Mouse (Mus musculus): ENCODE measurements around the gene Slx4.
"Not testable (repeated sequence)": the region's sequence is repeated elsewhere in the genome, so short reads cannot be mapped to it uniquely, and the experiment has no call there.

Slx4 gene

DNA sequence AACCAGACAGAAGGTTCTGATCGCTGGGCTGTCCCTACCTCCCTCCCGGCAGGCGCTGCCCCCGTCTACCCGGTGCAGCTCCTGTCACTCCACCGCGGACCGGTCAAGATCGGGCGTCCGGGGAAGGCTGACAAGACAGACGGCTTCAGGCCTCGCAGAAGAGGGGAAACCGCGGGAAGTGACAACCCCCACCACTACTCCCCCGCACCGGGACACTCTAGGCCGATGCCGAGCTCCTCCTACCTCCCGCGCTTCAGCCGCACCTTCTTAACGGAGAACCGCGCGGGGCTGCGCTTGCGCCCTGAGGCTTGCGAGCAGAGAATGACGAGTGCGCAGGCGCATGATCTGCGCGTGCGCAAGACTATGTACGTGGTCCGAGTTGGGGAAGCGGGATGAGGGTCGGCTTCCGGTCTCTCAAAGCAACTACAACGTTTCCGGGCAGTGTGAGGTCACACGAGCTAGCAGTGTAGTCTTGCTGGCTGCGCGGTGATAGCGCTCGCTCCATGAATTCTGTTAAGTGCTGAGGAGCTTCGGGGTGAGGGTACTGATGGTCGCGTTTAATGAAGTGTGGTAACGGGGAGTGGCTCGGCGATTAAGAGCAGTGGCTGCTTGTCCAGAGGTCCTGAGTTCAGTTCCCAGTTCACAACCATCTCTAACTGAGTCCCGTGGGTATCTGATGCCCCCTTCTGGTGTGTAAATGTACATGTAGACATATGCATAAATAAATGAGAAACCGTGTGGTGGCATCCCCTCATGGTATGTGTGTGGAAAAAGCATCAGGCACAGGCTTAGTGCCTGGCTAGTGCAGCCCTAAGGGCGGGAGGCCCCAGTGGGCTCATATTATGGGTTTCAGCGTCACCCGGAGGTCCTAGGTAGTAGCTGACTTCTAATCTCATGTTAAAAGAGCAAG, at the start of gene Slx4:
Slx4 (minus strand) TSS at position 282 of the 910 bp plus-strand sequence.
- in situ Hi-C loops (cut with MboI): no loop called here

DNA sequence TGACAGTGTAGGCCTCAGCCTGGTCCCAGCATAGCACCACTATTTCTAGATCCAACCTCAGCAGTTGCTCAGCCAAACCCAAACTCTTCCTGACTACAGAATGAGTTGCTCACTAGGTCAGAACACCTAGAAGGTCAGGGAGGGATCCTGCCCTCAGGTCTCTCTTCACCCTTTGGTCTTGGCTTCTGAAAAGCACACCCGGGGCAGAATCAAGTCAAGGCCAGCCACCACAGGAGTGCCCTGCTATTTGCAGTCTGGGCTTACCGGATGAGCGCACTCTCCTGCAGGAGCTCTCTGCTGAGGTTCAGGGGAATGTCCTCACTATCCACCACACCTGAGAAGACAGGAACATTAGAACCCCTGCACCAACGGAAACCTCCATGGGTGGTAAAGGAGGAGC, 49.0 kb upstream of the Slx4 start:
- in situ Hi-C loops (cut with MboI): no loop called here

DNA sequence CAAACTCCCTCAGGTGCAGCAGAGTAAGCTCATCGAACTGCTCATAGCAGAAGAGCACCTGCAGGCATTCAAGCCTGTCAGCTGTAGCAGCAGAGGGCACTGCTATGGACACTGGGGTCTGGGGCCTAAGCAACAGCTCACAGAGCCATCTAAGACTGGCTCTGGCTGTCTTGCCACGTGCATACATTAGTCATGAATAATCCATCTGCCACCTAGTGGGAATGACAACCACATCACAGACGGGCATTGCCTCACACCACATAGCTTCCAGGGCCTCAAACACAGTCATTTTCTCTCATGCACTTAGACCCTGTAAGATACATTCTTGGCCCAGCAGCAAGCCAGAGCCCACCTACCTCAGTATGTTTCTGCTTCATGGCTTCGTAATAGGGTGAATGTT, 42.0 kb upstream of the Slx4 start:
- in situ Hi-C loops (cut with MboI): no loop called here

DNA sequence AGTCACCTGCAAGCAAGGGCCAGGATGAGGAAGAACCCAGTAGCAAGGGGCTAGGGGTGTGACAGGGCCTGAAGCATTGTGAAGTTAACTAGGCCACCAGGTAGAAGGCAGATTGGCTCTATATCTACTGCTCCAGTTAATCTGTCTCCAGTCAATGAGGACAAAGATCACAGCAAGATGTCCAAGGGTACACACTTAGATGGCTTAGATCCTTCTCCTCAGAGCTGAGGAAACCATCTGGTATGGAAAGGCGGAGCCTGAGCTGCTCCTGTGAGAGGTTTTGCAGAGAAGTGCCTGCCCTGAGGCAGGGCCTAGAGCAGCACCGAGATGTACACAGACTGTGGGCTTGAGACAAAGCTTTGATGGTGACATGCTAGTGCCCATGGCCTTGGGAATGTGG, 40.5 kb upstream of the Slx4 start:
- in situ Hi-C loops (cut with MboI): no loop called here

DNA sequence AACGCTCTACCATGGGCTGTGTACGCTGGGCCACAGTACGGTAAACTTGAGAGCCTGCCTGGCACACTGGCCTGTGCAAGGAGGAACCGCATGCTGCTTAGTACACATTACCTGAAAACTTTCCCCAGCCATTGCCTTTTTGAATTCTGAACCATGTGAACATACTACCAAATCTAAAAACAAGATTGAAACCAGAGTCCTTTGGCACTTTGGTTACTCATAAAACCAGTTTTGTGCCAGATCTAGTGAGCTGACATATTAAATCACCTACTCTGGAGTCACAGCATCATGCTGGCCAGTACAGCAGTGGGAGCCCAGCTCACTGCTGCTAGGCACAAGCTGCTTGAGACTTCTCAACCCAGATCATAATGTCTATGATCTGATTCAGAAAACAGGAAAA, 38.1 kb upstream of the Slx4 start:
- in situ Hi-C loops (cut with MboI): no loop called here

DNA sequence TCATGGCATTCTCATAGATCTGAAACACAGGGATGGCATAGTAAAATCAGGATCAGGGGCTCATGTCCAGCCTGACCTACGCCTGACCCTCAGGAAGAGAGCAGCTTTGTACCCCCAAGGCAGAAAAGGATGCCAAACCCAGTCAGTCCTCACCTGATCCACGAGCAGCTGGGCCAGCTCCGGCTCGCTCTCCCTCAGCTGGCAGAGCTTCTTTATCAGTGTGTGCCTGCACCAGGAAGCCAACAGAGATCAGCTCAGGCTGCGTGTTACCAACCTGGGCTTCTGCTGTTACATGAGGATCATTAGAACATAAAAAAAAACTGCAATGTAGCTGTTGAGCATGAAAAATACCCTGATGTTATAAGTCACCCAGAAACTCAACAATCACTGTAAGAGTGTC, 36.6 kb upstream of the Slx4 start:
- in situ Hi-C loops (cut with MboI): no loop called here

DNA sequence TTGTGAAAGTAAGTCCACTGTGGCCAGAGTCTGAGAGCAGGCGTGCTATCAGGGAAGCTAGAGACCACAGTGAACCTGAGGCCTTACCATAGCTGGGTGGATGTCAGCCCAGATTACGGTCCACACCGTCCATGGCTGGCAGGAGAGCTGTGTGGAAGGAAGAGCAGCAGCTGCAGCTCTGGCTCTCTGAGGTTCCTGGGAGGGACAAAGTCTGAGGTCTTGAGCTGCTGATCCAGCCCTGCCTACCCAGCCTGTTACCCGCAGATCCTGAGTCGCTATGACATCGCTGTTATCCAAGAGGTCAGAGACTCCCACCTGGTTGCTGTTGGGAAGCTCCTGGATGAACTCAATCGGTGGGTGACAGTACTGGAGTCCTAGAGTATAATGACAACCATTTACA, 34.1 kb upstream of the Slx4 start:
- in situ Hi-C loops (cut with MboI): no loop called here

DNA sequence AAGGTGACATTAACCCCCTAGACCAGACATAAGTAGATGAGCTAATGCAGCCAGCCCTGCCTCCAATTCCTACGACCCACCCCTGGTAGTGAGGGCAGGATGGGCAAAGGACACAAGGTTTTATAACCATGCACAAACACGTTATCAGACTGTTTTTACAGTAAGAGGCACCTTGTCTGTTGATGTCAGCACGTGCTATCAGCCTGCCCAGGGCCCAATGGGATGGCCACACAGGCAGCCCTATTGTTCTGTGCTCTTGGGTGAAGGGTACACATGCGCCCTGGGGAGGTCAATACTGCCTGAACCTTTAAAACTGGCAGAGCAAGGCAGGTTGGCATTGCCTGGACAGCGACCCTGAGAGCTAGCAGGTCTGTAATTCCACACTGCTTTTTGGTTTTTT, 33.2 kb upstream of the Slx4 start, which contains the start of gene Dnase1:
Dnase1 (plus strand) TSS at position 136 of the 400 bp plus-strand sequence.
- in situ Hi-C loops (cut with MboI): no loop called here

DNA sequence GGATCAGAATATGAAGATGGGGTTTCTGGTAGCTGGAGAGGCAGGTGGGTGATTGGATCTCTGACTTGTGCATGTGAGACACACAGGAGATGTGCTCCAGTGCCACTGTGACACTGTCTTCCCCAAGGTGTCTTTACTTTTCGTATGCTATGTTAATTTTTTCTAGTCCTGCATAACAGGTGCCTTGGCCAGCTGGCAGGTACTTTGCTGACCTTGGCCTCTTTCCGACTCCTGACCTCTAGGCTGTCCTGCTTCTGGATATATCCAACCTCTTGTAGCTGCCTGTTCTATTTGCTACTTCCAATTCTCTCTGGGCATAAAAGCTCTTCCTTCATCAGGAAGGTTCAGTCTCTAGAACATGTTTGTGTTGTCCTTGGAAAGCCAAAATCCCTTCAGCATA, 32.0 kb upstream of the Slx4 start:
- in situ Hi-C loops (cut with MboI): no loop called here

DNA sequence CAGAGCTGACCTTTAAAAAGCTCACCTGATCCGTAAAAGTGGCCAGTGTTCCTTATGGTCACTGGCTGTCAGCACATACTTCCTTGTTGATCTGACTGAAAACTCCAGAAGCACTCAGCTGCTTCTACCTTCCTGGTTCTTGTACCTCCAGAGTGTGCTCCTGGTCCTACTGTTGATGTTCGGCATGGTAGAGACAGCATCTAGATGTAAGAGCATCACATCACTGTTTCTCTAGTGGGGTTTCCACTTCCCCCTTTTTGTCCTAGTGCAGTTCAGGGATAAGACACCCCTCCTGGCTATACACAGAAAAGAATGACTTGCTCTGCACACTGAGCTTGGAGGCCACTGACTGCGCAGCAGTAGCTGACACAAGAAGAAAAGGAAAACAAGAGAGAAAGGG, 30.9 kb upstream of the Slx4 start:
- in situ Hi-C loops (cut with MboI): no loop called here

DNA sequence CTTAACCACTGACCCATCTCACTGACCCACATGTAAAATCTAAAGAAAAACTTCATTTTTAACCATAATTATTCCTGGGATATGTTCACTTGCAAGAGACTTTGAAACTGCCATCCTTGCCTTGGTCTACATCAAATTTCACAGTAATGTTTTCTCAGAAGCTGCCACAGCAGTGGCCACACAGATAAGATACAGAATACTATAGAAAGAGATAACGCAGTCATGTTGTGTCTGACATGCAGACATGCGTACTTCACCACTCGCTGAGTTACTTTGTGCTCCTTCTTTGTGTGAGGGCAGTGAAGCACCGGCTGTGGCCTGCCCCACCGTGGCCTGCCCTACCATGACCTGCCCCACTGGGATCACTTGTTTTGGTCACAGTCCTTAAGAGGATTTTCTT, 30.4 kb upstream of the Slx4 start:
- in situ Hi-C loops (cut with MboI): no loop called here

DNA sequence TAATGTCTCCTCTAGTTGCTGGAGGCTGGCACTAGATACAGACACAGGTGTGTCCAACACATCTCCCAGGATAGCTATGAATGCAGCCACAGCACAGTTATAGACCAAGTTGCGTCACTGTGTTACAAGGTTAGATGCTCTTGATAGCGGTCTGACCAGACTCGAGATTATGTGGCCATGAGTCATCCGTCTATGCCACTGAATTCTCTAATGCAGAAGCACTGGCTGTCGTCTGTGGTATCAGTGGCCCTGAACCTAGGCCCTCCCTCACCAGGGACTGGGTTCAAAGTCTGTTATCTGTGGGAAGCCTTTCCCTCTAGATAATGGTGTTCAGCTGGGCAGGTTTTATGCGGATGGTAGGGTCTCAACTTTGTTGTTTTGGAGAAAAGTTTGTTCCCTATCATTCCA, 28.8 kb upstream of the Slx4 start:
- in situ Hi-C loops (cut with MboI): no loop called here

DNA sequence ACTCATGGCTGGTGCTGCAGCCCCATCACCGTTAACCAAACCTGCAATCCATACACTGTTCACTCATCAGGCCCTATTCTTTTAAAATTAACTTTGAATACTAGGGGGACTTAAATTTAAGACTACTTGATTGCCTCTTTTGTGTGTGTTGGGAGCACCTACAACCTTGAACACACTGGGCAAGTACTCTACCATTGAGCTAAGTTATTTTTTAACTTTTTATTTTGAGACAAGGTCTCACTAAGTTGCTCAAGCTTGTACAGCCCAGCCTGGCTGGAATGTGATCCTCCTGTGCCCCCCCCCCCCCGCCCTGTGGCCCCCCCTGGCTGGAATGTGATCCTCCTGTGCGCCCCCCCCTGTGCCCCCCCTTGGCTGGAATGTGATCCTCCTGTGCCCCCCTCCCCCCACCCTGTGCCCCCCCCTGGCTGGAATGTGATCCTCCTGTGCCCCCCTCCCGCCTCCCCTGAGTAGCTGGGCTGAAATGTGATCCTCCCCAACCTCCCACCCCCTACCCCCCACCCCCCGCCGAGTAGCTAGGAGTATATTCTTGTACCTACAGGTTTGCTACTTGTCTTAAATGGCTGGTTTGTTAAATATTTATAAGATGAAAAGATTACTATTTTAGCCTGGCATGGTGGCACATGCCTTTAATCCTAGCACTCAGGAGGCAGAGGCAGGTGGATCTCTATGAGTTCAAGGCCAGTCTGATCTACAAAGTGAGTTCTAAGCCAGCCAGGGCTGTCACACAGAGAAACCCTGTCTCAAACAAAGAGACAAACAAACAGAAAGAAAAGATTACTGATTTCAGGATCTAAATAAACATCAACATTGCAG, 28.1 kb upstream of the Slx4 start:
- in situ Hi-C loops (cut with MboI): no loop called here

DNA sequence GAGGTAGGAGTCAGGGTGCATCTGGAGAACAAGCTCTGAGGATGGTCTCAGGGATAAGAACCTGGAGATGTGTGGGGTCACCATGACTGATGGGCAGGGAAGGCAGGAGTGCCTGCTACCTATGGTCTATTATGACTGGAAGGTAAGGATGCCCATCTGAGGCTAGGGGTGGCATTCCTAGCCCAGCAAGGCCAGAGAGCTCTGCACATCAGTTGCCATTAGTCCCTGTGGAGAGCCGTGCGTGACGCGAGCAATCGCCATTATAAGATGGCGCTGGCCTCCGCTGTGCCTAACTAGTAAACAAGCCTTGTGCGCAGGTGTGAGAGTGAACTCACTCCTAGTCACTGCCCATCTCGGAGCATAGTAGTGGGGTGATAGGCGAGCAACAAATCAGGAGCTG, 26.9 kb upstream of the Slx4 start:
- in situ Hi-C loops (cut with MboI): no loop called here

DNA sequence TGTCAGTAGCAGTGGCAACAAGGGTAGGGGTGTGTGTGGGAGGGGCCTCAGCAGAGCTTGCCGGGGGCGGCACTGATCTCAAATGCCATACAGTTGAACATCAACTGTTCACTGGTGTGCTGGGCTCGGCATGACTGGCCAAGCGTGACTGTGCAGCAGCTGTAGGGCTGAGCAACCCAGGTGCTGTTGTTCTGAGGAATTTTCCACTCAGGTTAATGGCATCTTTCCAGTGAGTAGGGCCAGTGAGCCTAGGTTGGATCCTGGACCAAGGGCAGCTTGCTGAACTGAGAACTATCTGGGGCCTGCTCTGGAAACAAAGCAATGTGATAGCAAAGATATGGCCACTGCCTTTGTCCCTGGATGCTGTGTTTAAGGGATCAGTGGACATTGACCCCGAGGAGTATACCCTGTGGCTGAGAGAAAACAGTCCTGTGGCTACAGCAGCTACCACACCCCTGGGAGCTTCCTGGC, 25.8 kb upstream of the Slx4 start:
- in situ Hi-C loops (cut with MboI): no loop called here

DNA sequence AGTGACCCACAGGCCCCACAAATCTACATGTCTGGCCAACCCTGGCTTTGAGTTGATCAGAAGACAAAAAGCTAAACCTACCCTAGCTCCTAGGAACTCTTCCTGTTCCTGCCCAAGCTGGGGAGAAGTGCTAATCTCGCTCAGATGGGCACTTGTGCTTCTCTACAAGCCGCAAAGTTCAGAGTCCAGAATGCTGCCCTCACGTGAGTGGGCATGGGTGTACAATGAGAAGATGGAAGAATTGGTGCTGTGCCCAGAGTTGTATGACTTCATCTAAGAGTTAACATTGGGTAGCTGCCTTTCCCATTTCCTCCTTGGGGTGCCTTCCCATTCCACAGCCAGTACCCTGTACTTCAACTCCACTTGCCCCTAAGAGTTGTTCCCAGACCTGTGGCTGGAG, 23.6 kb upstream of the Slx4 start:
- in situ Hi-C loops (cut with MboI): no loop called here

DNA sequence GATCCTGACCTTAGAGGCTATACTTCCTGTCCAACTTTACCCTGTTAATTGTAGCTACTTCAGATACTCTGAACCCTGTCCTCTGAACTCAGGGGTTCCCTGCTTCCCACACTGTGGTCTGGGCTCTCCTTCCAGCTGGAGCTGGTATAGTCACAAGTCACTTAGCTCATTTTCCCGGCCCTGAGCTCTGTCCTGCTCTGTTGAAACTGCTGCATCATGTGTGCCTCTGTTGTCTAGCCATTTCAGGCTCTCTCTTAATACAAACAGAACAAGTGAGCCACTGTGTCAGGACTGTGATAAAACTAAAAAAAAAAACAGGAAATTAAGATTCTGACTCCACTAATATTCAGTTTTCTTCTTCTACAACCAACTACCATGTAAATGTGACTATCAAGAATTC, 23.1 kb upstream of the Slx4 start:
- in situ Hi-C loops (cut with MboI): no loop called here

DNA sequence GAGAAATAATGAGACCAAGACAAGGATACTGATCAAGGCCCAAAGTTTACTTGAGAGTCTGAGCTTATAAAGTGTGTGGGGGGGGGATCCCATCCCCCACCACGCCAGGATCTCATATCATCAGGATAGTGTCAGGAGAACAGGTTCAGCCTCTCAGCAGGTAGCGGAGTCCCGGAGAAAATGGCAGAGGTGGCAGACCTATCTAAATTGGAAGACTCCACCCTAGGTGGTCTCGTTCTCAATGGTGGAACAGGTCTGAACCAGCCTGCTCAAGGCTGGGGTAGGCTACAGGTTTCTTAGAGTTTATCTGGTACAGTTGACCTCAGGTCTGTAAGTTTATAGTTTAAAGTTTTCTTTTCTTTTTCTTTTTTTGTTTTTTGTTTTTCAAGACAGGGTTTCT, 19.1 kb upstream of the Slx4 start:
- in situ Hi-C loops (cut with MboI): no loop called here

DNA sequence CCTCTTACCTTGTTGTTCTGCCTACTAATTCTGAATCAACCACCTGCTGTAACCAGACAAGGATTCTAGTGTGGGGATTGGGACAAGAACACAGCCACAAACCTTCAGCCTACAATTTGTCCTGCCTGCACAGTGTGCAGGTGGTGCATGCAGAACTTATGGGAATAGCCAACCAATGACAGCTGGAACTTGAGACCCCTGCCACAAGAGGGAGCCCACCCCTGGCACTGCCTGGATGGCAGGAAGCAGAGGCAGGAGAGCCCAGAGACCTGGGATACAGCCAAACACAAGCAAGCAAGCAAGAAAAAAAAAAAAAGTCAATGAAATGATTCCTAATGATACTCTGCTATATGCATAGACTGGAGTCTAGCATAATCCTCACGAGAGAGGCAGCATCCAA, 17.7 kb upstream of the Slx4 start:
- in situ Hi-C loops (cut with MboI): no loop called here

DNA sequence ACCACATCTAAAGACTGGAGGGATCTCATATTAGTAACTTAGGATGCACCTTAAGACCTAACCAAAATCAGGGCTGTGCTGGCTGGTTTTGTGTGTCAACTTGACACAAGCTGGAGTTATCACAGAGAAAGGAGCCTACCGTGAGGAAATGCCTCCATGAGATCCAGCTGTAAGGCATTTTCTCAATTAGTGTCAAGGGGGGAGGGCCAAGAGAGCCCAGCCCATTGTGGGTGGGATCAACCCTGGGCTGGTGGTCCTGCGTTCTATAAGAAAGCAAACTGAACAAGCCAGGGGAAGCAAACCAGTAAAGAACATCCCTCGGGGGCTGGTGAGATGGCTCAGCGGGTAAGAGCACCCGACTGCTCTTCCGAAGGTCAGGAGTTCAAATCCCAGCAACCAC, 13.9 kb upstream of the Slx4 start:
- in situ Hi-C loops (cut with MboI): not testable (repeated sequence)

DNA sequence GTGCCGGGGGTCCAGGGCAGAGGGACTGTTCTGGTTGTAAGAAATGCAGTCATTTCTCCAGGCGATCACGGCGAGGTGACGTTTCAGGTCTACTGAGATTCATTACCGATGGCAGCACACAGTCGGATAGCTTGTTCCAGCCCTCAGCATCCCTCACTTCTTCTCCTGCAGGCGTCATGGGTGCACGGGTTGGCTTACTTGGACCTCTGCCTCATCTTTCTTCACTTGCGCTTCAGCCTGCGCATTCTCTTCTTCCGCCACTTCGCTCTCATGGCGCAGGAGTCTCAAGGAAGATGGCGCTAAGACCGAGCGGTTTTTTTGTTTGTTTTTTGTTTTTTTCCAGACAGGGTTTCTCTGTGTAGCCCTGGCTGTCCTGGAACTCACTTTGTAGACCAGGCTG, 13.2 kb upstream of the Slx4 start:
- in situ Hi-C loops (cut with MboI): not testable (repeated sequence)

DNA sequence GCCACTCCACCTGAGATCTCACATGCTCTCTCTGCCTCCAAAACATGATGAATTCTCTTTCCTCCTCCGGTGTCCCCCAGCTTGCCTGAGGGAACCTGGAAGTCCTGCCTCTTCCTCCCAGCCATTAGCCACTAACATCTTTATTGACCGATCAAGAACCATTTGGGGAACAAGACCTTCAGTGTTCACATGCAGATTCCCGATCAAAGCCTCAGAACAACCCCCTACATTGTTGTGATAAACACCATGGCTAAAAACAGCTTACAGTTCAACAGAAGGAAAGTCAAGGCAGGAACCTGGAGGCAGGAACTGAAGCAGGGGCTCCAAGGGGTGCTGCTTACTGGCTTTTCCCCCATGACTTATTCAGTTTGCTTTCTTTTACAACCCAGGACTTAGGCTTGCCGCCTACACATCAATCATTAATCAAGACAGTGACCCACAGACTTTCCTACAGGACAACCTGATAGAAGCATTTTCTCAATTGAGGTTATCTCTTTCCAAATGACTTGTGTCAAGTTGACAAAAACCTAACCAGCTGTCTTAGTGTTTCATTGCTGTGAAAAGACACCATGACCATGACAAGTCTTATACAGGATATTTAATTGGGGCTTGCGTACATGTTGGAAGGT, 10.6 kb upstream of the Slx4 start:
- in situ Hi-C loops (cut with MboI): no loop called here

All from mature B cell (primary cell).